Mouse (Mus musculus) kidney, embryonic 16.5 days (tissue): ENCODE data around the gene Dera. TPM values are rescaled to one million over a fixed set of nuclear protein-coding genes. Genes with fewer than 3 reads are reported as not detected.

Source experiments
- ATAC-seq: fragments of 200-750 bp; cut with Nextera tagmentation; 2 replicates; pipeline ENCODE4 v1.8.0; 2017; ENCODE audit warnings: moderate TSS enrichment; ENCODE audit not compliant: low FRiP score, low TSS enrichment
- H3K27ac ChIP-seq: fragments of 300-500 bp; sonication (generic); 2 replicates; pipeline ENCODE4 v1.5.1; 2014; ENCODE audit warnings: low read length
- H3K27me3 ChIP-seq: fragments of 300-500 bp; sonication (generic); 2 replicates; pipeline ENCODE4 v1.6.1; 2014; ENCODE audit warnings: low read length, control low read depth, mixed read lengths; ENCODE audit not compliant: insufficient read depth
- H3K36me3 ChIP-seq: fragments of 300-500 bp; sonication (generic); 2 replicates; pipeline ENCODE4 v1.6.1; 2014; ENCODE audit warnings: low read length, control low read depth, mixed read lengths; ENCODE audit not compliant: insufficient read depth
- H3K4me1 ChIP-seq: fragments of 300-500 bp; sonication (generic); 2 replicates; pipeline ENCODE4 v1.6.1; 2014; ENCODE audit warnings: low read length, control low read depth, mixed read lengths; ENCODE audit not compliant: insufficient read depth
- H3K4me2 ChIP-seq: fragments of 300-500 bp; sonication (generic); replicated peaks from 2 replicates; pipeline ENCODE4 v1.6.1; 2014; ENCODE audit warnings: low read depth, low read length
- H3K4me3 ChIP-seq: fragments of 300-500 bp; sonication (generic); 2 replicates; pipeline ENCODE4 v1.5.1; 2014; ENCODE audit warnings: mild to moderate bottlenecking, low read length
- H3K9ac ChIP-seq: fragments of 300-500 bp; sonication (generic); replicated peaks from 2 replicates; pipeline ENCODE4 v1.6.1; 2014; ENCODE audit warnings: low read length
- H3K9me3 ChIP-seq: fragments of 300-500 bp; sonication (generic); 2 replicates; pipeline ENCODE4 v1.6.1; 2016; ENCODE audit warnings: low read length, control low read depth
- WGBS: fragments of 180-500 bp; shearing (Covaris S2); extraction: QIAGEN DNeasy Blood & Tissue Kit; methylation state at CpG from one replicate; pipeline ENCODE4 v1.1.7; 2014; 5-methylcytosine and 5-hydroxymethylcytosine counted together
- polyA plus RNA-seq: library from polyadenylated mRNA; unstranded; fragments of >200 nt; fragmentation: Nextera tagmentation; extraction: Ambion mirVana; gene quantifications from 2 replicates; pipeline ENCODE4 v1.2.1, GENCODE M21; 2015

Gene Dera
- polyA plus RNA-seq, 1 experiment from 2014 or later: 79.0 TPM

GRCm38 (mm10) chr6:137872055-137872735 lies 117.8 kb downstream of the Dera start:
- H3K4me3 ChIP-seq: no peak overlapping the region
- H3K4me2 ChIP-seq: peak overlapping the region; percentile 18; the same call in 1 of the 2 replicates
- no peaks in the 10 kb centered on the region for H3K27me3 ChIP-seq
- no peak overlapping the region for H3K27ac ChIP-seq
- no peaks in the 10 kb centered on the region for H3K36me3 ChIP-seq
- no peaks in the 10 kb centered on the region for H3K4me1 ChIP-seq
- ATAC-seq: peak; percentile 71; the same call in 1 of the 2 replicates
- WGBS: 42% methylated on average over 17 of the region's 17 CpGs
- no peak overlapping the region for H3K9ac ChIP-seq
- H3K9me3 ChIP-seq: peaks cover 5% of the 10 kb centered on the region; the same call in 1 of the 2 replicates

DNA sequence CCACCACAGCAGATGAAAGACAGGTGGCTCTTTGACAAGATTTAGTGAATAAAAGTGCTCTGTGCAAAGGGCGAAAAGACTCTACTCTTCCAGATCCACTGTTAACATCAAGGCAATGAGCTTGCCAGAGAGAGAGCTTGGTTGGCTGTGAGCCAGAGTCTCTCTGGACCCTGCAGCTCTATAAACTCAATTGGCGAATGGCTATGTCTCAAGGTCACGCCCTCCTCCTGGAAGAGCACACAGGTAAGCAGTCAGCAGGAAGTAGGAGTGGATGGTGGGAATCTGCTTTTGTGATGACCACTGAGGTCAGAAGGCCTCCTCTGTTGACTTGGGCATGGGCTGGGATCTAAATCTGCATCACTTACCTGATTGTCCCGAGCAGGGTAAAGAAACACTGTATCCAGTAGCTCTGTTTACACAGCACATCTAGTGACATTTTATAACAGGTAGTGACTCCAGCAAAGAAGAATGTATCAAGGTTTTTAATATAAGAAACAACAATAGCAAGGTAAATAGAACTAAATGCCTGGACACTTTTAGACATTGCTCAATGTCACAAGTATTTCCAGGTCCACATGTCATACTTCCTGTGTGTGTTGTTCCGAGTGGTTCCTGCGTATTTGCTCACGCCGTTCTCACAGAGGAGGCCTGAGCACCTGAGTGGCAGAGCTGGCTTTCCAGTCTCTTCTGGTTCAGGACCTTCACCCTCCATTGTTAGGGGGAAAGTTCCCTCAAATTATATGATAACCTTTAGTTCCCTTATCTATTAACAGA lies 120.3 kb downstream of the Dera start:
- no peaks in the 10 kb centered on the region for H3K27me3 ChIP-seq
- H3K27ac ChIP-seq: no peak overlapping the region
- H3K4me2 ChIP-seq: no peak overlapping the region
- H3K4me1 ChIP-seq: no peaks in the 10 kb centered on the region
- peaks cover 5% of the 10 kb centered on the region; the same call in 1 of the 2 replicates for H3K9me3 ChIP-seq
- no peak overlapping the region for H3K4me3 ChIP-seq
- no peaks in the 10 kb centered on the region for H3K36me3 ChIP-seq
- 76% methylated on average over 8 of the region's 8 CpGs for WGBS
- ATAC-seq: no peak
- H3K9ac ChIP-seq: no peak overlapping the region

- Histone ChIP-seq H3K36me3 (no peaks in the 10 kb centered on the region), H3K4me1 (no peaks in the 10 kb centered on the region; the same call in 1 of the 2 replicates), H3K4me3 (no peak overlapping the region), H3K9ac (no peak overlapping the region), H3K27ac (no peak overlapping the region), H3K27me3 (no peaks in the 10 kb centered on the region), H3K9me3 (peaks cover 5% of the 10 kb centered on the region; the same call in 1 of the 2 replicates), H3K4me2 (no peak overlapping the region)
- ATAC-seq: no peak
- WGBS: 83% methylated on average over 6 of the region's 6 CpGs
Measured at GRCm38 (mm10) chr6:137885644-137886043, 131.3 kb downstream of the Dera start.

DNA sequence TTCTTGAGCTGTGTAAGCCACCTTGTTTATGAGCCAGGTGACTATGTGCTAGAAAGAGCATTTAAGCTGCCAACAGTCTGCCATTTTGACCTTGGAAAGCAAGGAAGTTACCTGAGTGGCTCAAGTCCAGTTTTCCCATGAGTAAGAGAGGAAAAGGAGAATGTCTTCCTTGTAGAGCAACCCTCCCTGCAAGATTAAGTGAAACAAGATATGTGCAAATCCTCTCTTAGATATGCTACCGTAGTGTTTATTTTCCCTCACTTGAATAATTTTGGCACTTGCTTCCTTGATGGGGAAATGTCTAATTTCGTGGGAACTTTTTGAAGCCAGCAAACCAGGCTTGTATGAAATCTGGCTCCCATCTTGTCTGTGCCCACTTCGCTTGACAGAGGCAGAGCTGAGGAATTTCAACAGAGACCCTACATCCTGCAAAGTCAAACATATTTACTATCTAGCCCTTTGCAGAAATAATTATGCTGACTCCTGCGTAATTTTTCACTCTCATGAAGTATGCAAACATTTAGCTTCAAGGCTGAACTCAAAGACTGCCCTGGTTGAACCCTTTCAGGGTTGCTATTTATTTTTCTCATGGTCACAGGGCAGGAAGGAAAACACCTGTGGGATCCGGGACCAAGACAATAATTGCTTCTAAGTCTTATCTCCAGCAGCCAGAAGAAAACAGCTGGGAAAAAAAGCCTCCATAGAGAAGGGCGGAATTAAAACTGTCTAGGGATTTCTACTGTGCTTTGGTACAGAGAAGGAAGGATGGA lies 132.0 kb downstream of the Dera start:
- no peak overlapping the region for H3K4me3 ChIP-seq
- H3K27ac ChIP-seq: no peak overlapping the region
- H3K4me2 ChIP-seq: no peak overlapping the region
- WGBS: 20% methylated on average over 6 of the region's 6 CpGs
- peaks cover 5% of the 10 kb centered on the region; the same call in 1 of the 2 replicates for H3K9me3 ChIP-seq
- no peaks in the 10 kb centered on the region for H3K27me3 ChIP-seq
- no peak; the same call in 1 of the 2 replicates for ATAC-seq
- no peak overlapping the region for H3K9ac ChIP-seq
- no peaks in the 10 kb centered on the region; the same call in 1 of the 2 replicates for H3K4me1 ChIP-seq
- no peaks in the 10 kb centered on the region for H3K36me3 ChIP-seq

- Histone ChIP-seq H3K27me3 (no peaks in the 10 kb centered on the region), H3K36me3 (no peaks in the 10 kb centered on the region), H3K4me2 (no peak overlapping the region), H3K9me3 (peaks cover 5% of the 10 kb centered on the region; the same call in 1 of the 2 replicates), H3K27ac (no peak overlapping the region), H3K4me3 (no peak overlapping the region), H3K4me1 (no peaks in the 10 kb centered on the region; the same call in 1 of the 2 replicates), H3K9ac (no peak overlapping the region)
- no peak for ATAC-seq
- 67% methylated on average over 6 of the region's 6 CpGs for WGBS
Measured at GRCm38 (mm10) chr6:137887258-137887657, 132.9 kb downstream of the Dera start.

DNA sequence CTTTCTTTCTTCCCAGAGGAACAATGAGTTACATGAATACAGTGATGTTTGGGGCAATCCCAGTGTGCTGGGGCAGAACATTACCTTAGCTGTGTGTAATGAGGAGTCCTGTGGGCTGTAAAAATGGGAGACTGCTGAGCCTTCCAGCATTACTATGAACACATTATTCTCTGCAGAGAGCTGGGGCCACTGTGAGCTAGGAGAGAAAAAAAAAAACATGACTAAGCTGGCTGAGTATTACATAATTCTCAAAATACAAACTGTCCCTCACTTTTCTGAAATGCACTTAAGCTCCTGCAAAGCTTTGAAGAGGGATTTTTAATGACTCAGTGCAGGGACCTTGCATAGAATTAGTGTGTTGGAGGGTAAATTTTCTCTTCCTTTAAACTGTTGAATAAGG lies 143.3 kb downstream of the Dera start:
- H3K4me1 ChIP-seq: no peaks in the 10 kb centered on the region
- H3K27ac ChIP-seq: no peak overlapping the region
- ATAC-seq: no peak

DNA sequence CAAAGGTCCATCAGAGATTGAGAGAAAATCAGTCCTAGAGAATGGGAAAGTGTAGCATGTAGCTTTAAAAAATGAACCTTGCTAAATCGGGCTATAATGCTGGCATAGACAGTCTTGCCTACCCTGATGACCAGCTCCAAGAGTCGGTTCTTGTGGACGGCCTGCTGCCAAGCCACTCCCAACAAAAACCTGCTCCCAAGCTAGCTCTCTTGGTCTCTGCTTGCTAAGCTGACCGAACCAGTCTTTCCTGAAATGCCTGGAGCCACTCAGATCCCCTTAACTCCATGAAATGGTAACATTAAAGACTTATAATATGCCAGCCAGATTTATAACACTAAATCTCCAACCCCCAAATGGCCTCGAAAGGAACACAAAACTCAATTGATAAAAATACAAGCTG lies 146.9 kb downstream of the Dera start:
- no peak overlapping the region for H3K27ac ChIP-seq
- H3K4me2 ChIP-seq: no peak overlapping the region
- no peaks in the 10 kb centered on the region for H3K27me3 ChIP-seq
- no peaks in the 10 kb centered on the region for H3K36me3 ChIP-seq
- H3K4me3 ChIP-seq: no peak overlapping the region
- H3K9me3 ChIP-seq: no peaks in the 10 kb centered on the region
- no peaks in the 10 kb centered on the region for H3K4me1 ChIP-seq
- no peak for ATAC-seq
- 77% methylated on average over 5 of the region's 5 CpGs for WGBS
- H3K9ac ChIP-seq: no peak overlapping the region

More for the DNA sequence above, 143.3 kb downstream of the Dera start:
- H3K9me3 ChIP-seq: no peaks in the 10 kb centered on the region
- H3K36me3 ChIP-seq: no peaks in the 10 kb centered on the region
- no peak overlapping the region for H3K4me2 ChIP-seq
- no peaks in the 10 kb centered on the region for H3K27me3 ChIP-seq
- no peak overlapping the region for H3K9ac ChIP-seq
- no peak overlapping the region for H3K4me3 ChIP-seq

Other genes starting within 250 kb of the Dera start
- gene Eps8, start 99.7 kb upstream of the Dera start, polyA plus RNA-seq: 42.0 and 43.0 TPM in 2 replicates
- gene Strap, start 19.5 kb upstream of the Dera start, polyA plus RNA-seq: 162 and 164 TPM in 2 replicates